Mouse (Mus musculus): ENCODE measurements at regions not wholly inside any gene's neighbourhood (a gene's known extent, or its start where the extent isn't known, plus 50 kb on each side); places are given as distances from the start of the nearest gene placed in this dataset.

- no peak for TF ChIP-seq CTCF (conservative IDR thresholded peaks at IDR 0.05; ENCODE audit: low read length)
- TF ChIP-seq POU5F1 (IDR thresholded peaks at IDR 0.05; ENCODE audit: borderline replicate concordance, low read length) = no peak
- no peak for TF ChIP-seq NANOG (IDR thresholded peaks at IDR 0.05; ENCODE audit: borderline replicate concordance, low read length)
Observed at GRCm38 (mm10) chr1:168967334-168967733, 535.3 kb upstream of the Pbx1 start.

Measured in E14TG2a.4 (cell line).